Mouse (Mus musculus) mesoderm, embryonic 11.5 days (tissue): ENCODE results near the gene Cd55b.
A peak's percentile ranks its signal among the peaks of the same experiment; 100 is the strongest.
"Not testable (repeated sequence)": the region's sequence is repeated elsewhere in the genome, so short reads cannot be mapped to it uniquely, and the experiment has no call there.

Experiments used
- DNase-seq: peaks from one replicate; pipeline ENCODE4 v3.0.0-alpha.2; 2012; ENCODE audit warnings: low read depth, low spot score

Cd55b gene

GRCm38 (mm10) chr1:130422664-130423111 is at the start of gene Cd55b:
TSS of gene Cd55b (minus strand) at chr1:130423009.
- no peak for DNase-seq

- DNase-seq = no peak
Measured at GRCm38 (mm10) chr1:130470074-130470473, 47.3 kb upstream of the Cd55b start.

- no peak for DNase-seq
Measured at GRCm38 (mm10) chr1:130467453-130467852, 44.6 kb upstream of the Cd55b start.

GRCm38 (mm10) chr1:130464173-130464572 is 41.4 kb upstream of the Cd55b start:
- no peak for DNase-seq

- peak; percentile 37 for DNase-seq
Measured at GRCm38 (mm10) chr1:130462867-130463266, 40.1 kb upstream of the Cd55b start.

GRCm38 (mm10) chr1:130462084-130462861 is 39.5 kb upstream of the Cd55b start, which contains the start of gene Cd55:
TSS of gene Cd55 (minus strand) at chr1:130462744.
- DNase-seq = peak; percentile 89

- no peak for DNase-seq
Measured at GRCm38 (mm10) chr1:130455111-130455510, 32.3 kb upstream of the Cd55b start.

GRCm38 (mm10) chr1:130442930-130443329 is 20.1 kb upstream of the Cd55b start:
- not testable (repeated sequence) for DNase-seq

GRCm38 (mm10) chr1:130430920-130431319 is 8.1 kb upstream of the Cd55b start:
- DNase-seq = no peak

GRCm38 (mm10) chr1:130428667-130429066 is 5.9 kb upstream of the Cd55b start:
- not testable (repeated sequence) for DNase-seq

- not testable (repeated sequence) for DNase-seq
Measured at GRCm38 (mm10) chr1:130427175-130427853, 4.5 kb upstream of the Cd55b start.

- not testable (repeated sequence) for DNase-seq
Measured at GRCm38 (mm10) chr1:130422033-130422432, 776 bp downstream of the Cd55b start.

GRCm38 (mm10) chr1:130397109-130397508 is 25.7 kb downstream of the Cd55b start:
- not testable (repeated sequence) for DNase-seq

- DNase-seq = not testable (repeated sequence)
Measured at GRCm38 (mm10) chr1:130387282-130387681, 35.5 kb downstream of the Cd55b start.

- no peak for DNase-seq
Measured at GRCm38 (mm10) chr1:130377726-130378429, 44.9 kb downstream of the Cd55b start.

GRCm38 (mm10) chr1:130374173-130374785 is 48.5 kb downstream of the Cd55b start:
- no peak for DNase-seq

- DNase-seq = no peak
Measured at GRCm38 (mm10) chr1:130373398-130374083, 49.3 kb downstream of the Cd55b start.

GRCm38 (mm10) chr1:130371895-130372528 is 50.8 kb downstream of the Cd55b start:
- peak; percentile 82 for DNase-seq

GRCm38 (mm10) chr1:130371291-130371690 is 51.5 kb downstream of the Cd55b start:
- no peak for DNase-seq

GRCm38 (mm10) chr1:130350077-130350635 is 72.7 kb downstream of the Cd55b start:
- DNase-seq = peak; percentile 65
